Mouse (Mus musculus) heart, embryonic 11.5 days (tissue): ENCODE measurements around the gene Ak5. TPM values are rescaled to one million over a fixed set of nuclear protein-coding genes. Genes with fewer than 3 reads are reported as not detected.
"Not testable (repeated sequence)": the region's sequence is repeated elsewhere in the genome, so short reads cannot be mapped to it uniquely, and the experiment has no call there.

Source experiments
- ATAC-seq: fragments of 200-750 bp; cut with Nextera tagmentation; replicated peaks from 2 replicates; pipeline ENCODE4 v1.8.0; 2017; ENCODE audit warnings: moderate library complexity; ENCODE audit not compliant: insufficient number of reproducible peaks, low FRiP score, low TSS enrichment
- H3K27ac ChIP-seq: fragments of 300-500 bp; sonication (generic); 2 replicates; pipeline ENCODE4 v1.5.1; 2014; ENCODE audit warnings: mild to moderate bottlenecking, low read depth, low read length
- H3K27me3 ChIP-seq: fragments of 300-500 bp; sonication (generic); 2 replicates; pipeline ENCODE4 v1.6.1; 2014; ENCODE audit warnings: mild to moderate bottlenecking, low read length, mixed read lengths; ENCODE audit not compliant: control insufficient read depth, insufficient read depth
- H3K36me3 ChIP-seq: fragments of 300-500 bp; sonication (generic); 2 replicates; pipeline ENCODE4 v1.6.1; 2014; ENCODE audit warnings: mild to moderate bottlenecking, low read length, moderate library complexity, mixed read lengths; ENCODE audit not compliant: control insufficient read depth, insufficient read depth
- H3K4me1 ChIP-seq: fragments of 300-500 bp; sonication (generic); 2 replicates; pipeline ENCODE4 v1.6.1; 2014; ENCODE audit warnings: low read length; ENCODE audit not compliant: control insufficient read depth, insufficient read depth
- H3K4me2 ChIP-seq: fragments of 300-500 bp; sonication (generic); 2 replicates; pipeline ENCODE4 v1.6.1; 2014; ENCODE audit warnings: mild to moderate bottlenecking, moderate library complexity
- H3K4me3 ChIP-seq: fragments of 300-500 bp; sonication (generic); 2 replicates; pipeline ENCODE4 v1.5.1; 2014; ENCODE audit warnings: low read depth, low read length
- H3K9ac ChIP-seq: fragments of 300-500 bp; sonication (generic); 2 replicates; pipeline ENCODE4 v1.6.1; 2014; ENCODE audit warnings: mild to moderate bottlenecking, low read depth, low read length, moderate library complexity
- H3K9me3 ChIP-seq: fragments of 300-500 bp; sonication (generic); replicated peaks from 2 replicates; pipeline ENCODE4 v1.6.1; 2016; ENCODE audit warnings: low read length; ENCODE audit not compliant: control insufficient read depth
- WGBS: fragments of 180-500 bp; shearing (Covaris S2); extraction: QIAGEN DNeasy Blood & Tissue Kit; methylation state at CpG from one replicate; pipeline ENCODE4 v1.1.7; 2014; ENCODE audit not compliant: insufficient replicate concordance; 5-methylcytosine and 5-hydroxymethylcytosine counted together
- polyA plus RNA-seq: library from polyadenylated mRNA; unstranded; fragments of >200 nt; fragmentation: Nextera tagmentation; extraction: Ambion mirVana; gene quantifications from 2 replicates; pipeline ENCODE4 v1.2.1, GENCODE M21; 2014

Gene Ak5
- polyA plus RNA-seq, 1 experiment from 2014 or later, result 1.9 TPM

DNA sequence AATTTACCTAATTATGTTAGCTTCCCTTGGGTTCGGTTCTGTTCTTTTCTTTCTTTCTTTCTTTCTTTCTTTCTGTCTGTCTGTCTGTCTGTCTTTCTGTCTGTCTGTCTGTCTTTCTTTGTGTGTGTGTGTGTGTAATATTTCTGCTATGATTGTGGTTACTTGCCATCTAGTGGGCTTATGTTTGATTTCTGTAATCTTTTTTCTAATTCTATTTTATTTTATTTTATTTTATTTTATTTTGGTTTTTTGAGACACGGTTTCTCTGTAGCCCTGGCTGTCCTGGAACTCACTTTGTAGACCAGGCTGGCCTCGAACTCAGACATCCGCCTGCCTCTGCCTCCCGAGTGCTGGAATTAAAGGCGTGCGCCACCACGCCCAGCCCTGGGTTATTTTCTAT lies 33.4 kb upstream of the Ak5 start:
- not testable (repeated sequence) for H3K4me3 ChIP-seq, H3K4me2 ChIP-seq, ATAC-seq, H3K9me3 ChIP-seq, H3K27me3 ChIP-seq, H3K27ac ChIP-seq, H3K4me1 ChIP-seq, H3K9ac ChIP-seq, H3K36me3 ChIP-seq
- 87% methylated on average over 8 of the region's 8 CpGs for WGBS

DNA sequence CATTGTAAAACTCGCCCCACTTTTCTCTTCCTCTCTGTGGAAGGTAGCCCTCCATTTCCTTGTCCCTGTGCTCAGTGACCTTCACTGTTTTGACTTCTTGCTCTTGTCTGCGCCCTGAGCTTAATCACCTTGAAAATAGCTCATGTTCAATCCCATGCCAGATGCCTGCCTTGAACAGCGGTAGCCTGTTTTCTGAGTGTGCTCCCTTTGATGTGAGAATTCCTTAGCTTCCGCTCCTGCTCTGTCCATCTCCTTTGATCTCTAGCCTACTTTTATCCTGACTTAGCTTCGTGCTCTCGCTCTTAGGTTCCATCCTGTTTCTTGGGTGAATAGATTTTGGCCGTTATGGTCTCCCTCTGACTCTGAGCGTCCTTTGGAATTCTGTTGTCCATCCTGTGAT lies 31.1 kb upstream of the Ak5 start:
- 51% methylated on average over 8 of the region's 8 CpGs for WGBS
- no peak for ATAC-seq
- H3K4me2 ChIP-seq, result no peak overlapping the region
- H3K9ac ChIP-seq, result no peak overlapping the region
- H3K9me3 ChIP-seq, result no peaks in the 10 kb centered on the region
- H3K4me3 ChIP-seq, result no peak overlapping the region
- H3K27me3 ChIP-seq, result no peaks in the 10 kb centered on the region
- no peak overlapping the region for H3K27ac ChIP-seq
- no peaks in the 10 kb centered on the region for H3K36me3 ChIP-seq
- H3K4me1 ChIP-seq, result no peaks in the 10 kb centered on the region

DNA sequence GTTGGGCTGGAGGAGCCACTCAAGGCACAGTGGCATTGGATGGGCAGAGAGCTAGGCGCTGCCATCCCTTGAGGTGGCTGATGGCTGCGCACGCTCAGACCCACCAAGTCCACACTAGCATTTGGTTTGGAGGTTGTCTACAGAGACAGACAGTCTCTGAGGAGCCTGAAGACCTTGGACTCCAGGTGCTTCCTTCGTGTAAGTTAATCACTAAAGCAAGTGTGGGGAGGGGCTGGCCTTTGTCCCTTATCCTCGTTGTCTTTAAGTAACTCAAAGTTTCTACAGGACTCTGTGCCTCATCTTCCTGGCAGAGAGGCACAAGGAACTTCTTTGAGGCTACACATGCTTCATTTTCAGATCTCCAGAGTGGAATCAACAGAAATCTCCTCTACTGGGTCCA lies 29.9 kb upstream of the Ak5 start:
- Histone ChIP-seq H3K4me2 (no peak overlapping the region), H3K36me3 (no peaks in the 10 kb centered on the region), H3K9me3 (no peaks in the 10 kb centered on the region)

DNA sequence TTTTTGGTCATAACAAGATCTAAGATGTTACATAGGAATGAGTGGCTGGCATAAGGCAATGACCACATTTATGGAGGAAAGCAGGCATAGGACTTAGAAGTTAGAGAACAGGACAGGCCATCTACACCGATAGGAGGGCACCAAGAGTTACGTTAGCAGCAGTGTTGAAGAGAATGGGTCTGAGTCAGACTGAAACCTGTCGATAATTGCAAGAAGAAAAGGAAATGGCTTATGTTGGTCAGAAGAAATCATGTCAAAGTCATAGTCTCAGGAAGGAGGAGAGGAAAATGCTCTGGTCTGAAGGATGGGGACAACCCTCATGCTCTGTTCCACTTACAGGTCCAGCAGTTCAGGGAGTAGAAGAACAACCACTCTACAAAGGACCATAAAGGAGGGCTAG lies 26.8 kb upstream of the Ak5 start:
- no peak overlapping the region for H3K27ac ChIP-seq
- H3K4me3 ChIP-seq, result no peak overlapping the region
- no peak overlapping the region for H3K4me2 ChIP-seq
- H3K27me3 ChIP-seq, result no peaks in the 10 kb centered on the region
- no peaks in the 10 kb centered on the region for H3K9me3 ChIP-seq
- no peak overlapping the region for H3K9ac ChIP-seq
- no peaks in the 10 kb centered on the region for H3K4me1 ChIP-seq
- no peak for ATAC-seq
- WGBS, result 87% methylated on average over 3 of the region's 3 CpGs
- no peaks in the 10 kb centered on the region for H3K36me3 ChIP-seq

More for the DNA sequence above, 29.9 kb upstream of the Ak5 start:
- WGBS, result 76% methylated on average over 5 of the region's 5 CpGs
- Histone ChIP-seq H3K9ac (no peak overlapping the region), H3K4me1 (no peaks in the 10 kb centered on the region), H3K4me3 (no peak overlapping the region), H3K27me3 (no peaks in the 10 kb centered on the region), H3K27ac (no peak overlapping the region)
- no peak for ATAC-seq

DNA sequence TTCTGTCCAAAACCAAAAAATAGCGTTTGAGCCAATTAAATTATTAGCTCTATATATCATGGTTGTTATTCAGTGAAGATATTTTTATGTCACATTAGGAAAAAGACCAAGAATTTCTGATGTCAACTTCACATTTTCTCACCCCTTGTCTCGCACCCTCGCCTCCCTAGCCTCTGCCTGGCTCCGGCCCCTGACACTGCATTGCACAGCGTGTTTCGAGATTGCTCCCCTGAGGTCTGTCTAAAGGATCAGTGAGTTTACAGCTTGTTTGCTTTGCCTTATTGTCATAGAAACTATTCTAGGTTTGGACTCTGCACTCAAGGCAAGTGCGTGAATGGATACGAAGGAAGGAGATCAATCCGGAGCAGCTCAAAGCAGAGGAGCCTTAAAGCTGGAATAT lies 20.9 kb upstream of the Ak5 start:
- Histone ChIP-seq H3K4me1 (no peaks in the 10 kb centered on the region), H3K4me2 (no peak overlapping the region), H3K27ac (no peak overlapping the region), H3K9ac (no peak overlapping the region), H3K4me3 (no peak overlapping the region), H3K36me3 (no peaks in the 10 kb centered on the region), H3K27me3 (no peaks in the 10 kb centered on the region), H3K9me3 (no peaks in the 10 kb centered on the region)
- 76% methylated on average over 9 of the region's 9 CpGs for WGBS
- no peak for ATAC-seq

DNA sequence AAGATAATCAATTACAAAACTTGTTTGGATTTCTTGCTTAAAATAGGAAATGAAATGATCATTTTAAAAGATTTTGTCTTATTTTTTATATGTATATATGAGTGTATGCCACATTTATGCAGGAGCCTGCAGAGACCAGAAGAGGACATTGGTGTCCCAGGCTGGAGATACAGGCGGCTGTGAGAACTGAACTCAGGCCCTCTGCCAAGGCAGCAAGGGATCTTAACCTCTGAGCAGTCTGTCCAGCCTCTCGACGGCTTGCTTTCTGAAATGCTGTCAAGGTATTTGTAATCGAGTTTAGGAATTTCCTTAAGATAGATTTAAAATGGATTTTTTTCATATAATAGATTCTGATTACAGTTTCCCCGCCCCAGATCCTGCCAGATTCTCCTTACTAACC lies 20.4 kb upstream of the Ak5 start:
- no peaks in the 10 kb centered on the region for H3K4me1 ChIP-seq
- no peak overlapping the region for H3K4me3 ChIP-seq
- no peak for ATAC-seq
- no peak overlapping the region for H3K4me2 ChIP-seq
- no peak overlapping the region for H3K9ac ChIP-seq
- no peaks in the 10 kb centered on the region for H3K27me3 ChIP-seq
- no peaks in the 10 kb centered on the region for H3K36me3 ChIP-seq
- H3K9me3 ChIP-seq, result no peaks in the 10 kb centered on the region
- H3K27ac ChIP-seq, result no peak overlapping the region
- WGBS, result 79% methylated on average over 5 of the region's 5 CpGs

DNA sequence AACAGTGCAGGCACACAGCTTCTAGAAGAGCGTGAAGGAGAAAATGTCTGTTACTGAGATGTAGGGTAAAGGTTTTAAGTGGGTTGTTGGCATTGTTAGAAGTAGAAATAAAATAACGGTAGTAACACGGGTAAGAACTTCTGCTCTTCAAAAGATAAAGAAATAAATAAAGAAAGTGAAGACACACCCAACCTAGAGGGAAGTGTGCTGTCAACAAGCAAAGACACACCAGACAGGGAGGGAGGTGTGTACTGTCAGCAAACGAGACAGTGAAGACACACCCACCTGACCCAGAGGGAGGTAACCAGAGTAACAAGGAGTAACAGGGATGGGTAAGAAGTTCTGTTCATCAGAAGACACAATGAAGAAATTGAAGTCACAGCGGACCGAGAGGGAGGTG lies 6.5 kb upstream of the Ak5 start:
- Histone ChIP-seq H3K36me3 (no peaks in the 10 kb centered on the region), H3K9me3 (no peaks in the 10 kb centered on the region), H3K4me1 (no peaks in the 10 kb centered on the region), H3K4me2 (no peak overlapping the region), H3K4me3 (no peak overlapping the region), H3K27ac (no peak overlapping the region), H3K9ac (no peak overlapping the region), H3K27me3 (no peaks in the 10 kb centered on the region)
- WGBS, result 63% methylated on average over 6 of the region's 6 CpGs
- no peak for ATAC-seq

DNA sequence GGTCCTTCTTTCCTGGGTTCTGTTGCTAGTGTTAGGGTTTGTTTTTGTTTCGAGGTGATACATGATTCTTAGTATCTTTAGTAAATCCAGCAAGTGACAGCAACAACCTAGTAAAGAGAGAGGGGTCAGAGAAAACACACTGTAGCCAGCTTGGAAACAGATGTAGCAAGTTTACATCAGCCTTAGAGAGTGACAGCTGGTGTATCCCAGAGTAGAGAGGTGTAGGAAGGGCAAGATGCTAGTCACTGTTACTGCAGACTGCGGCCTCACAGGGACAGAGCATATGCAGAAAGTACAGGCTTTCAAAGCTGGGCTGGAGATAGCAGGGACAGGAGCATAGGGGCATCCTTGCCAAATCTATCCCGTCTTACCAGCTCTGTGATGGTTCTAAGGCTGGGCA lies 1.6 kb upstream of the Ak5 start:
- Histone ChIP-seq H3K9me3 (no peaks in the 10 kb centered on the region), H3K27ac (no peak overlapping the region), H3K27me3 (peaks cover 27% of the 10 kb centered on the region), H3K36me3 (no peaks in the 10 kb centered on the region), H3K9ac (no peak overlapping the region), H3K4me2 (no peak overlapping the region), H3K4me1 (peaks cover 8% of the 10 kb centered on the region), H3K4me3 (no peak overlapping the region)
- no peak for ATAC-seq
- WGBS, result 64% methylated on average over 3 of the region's 3 CpGs

DNA sequence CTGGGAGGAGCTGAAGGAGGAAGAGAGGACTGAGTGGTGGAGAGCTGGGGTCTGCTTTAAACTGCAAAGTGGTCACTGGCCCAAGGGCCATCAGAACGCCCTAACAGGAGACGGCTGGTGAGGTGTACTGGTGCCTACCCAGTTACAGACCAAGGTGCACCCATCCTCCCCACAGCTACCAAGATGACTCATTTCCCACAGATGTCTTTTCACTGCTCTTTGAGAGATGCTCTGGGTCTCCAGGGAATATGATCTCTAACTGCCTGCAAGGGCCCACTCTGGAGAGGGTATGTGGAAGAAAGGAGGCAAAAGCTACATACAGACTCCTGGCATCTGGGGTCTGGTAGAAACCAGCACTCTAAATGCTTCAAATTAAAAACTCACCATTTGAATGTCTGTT lies 633 bp upstream of the Ak5 start:
- H3K27ac ChIP-seq, result no peak overlapping the region
- H3K4me3 ChIP-seq, result no peak overlapping the region
- H3K4me1 ChIP-seq, result peaks cover 8% of the 10 kb centered on the region
- H3K27me3 ChIP-seq, result peaks cover 27% of the 10 kb centered on the region
- WGBS, result 56% methylated on average over 2 of the region's 2 CpGs
- H3K9ac ChIP-seq, result no peak overlapping the region
- no peak overlapping the region for H3K4me2 ChIP-seq
- no peak for ATAC-seq
- H3K9me3 ChIP-seq, result no peaks in the 10 kb centered on the region
- no peaks in the 10 kb centered on the region for H3K36me3 ChIP-seq
